Mouse (Mus musculus): ENCODE data around the gene Dnajb4. TPM values are rescaled to one million over a fixed set of nuclear protein-coding genes. Genes with fewer than 3 reads are reported as not detected.
"Not testable (repeated sequence)": the region's sequence is repeated elsewhere in the genome, so short reads cannot be mapped to it uniquely, and the experiment has no call there.

The Dnajb4 gene
- total RNA-seq, 2 experiments from 2014 or later, result 71.5 to 72.5 TPM

GRCm38 (mm10) chr3:152153152-152153551 lies 57.0 kb downstream of the Dnajb4 start:
- intact Hi-C loops (cut with DNase I), result no loop called here

GRCm38 (mm10) chr3:152152483-152152804 lies 57.7 kb downstream of the Dnajb4 start:
- DNase-seq (ENCODE audit: low spot score in 2 of 2), result no peak
- intact Hi-C loops (cut with DNase I), result no loop called here

More at GRCm38 (mm10) chr3:152153152-152153551, 57.0 kb downstream of the Dnajb4 start:
- no peak for DNase-seq (ENCODE audit: low spot score in 2 of 2)

- intact Hi-C loops (cut with DNase I), result no loop called here
- DNase-seq (ENCODE audit: low spot score in 2 of 2), result no peak
Measured at GRCm38 (mm10) chr3:152151725-152152482, 58.2 kb downstream of the Dnajb4 start.

- no peak for DNase-seq (ENCODE audit: low spot score in 2 of 2)
- intact Hi-C loops (cut with DNase I), result no loop called here
Measured at GRCm38 (mm10) chr3:152149863-152150262, 60.2 kb downstream of the Dnajb4 start.

GRCm38 (mm10) chr3:152149449-152149848 lies 60.7 kb downstream of the Dnajb4 start:
- peak in 1 of 2 experiments; percentile 9 for DNase-seq (ENCODE audit: low spot score in 2 of 2)
- intact Hi-C loops (cut with DNase I), result no loop called here

GRCm38 (mm10) chr3:152147085-152147831 lies 62.8 kb downstream of the Dnajb4 start:
- peak in 1 of 2 experiments; percentile 51 for DNase-seq (ENCODE audit: low spot score in 2 of 2)
- intact Hi-C loops (cut with DNase I), result no loop called here

GRCm38 (mm10) chr3:152145186-152145585 lies 64.9 kb downstream of the Dnajb4 start:
- peak; percentile 39 to 70 for DNase-seq (ENCODE audit: low spot score in 2 of 2)
- intact Hi-C loops (cut with DNase I), result no loop called here

GRCm38 (mm10) chr3:152142989-152143695 lies 67.0 kb downstream of the Dnajb4 start:
- intact Hi-C loops (cut with DNase I), result no loop called here
- DNase-seq (ENCODE audit: low spot score in 2 of 2), result no peak

GRCm38 (mm10) chr3:152142146-152142545 lies 68.0 kb downstream of the Dnajb4 start:
- no peak for DNase-seq (ENCODE audit: low spot score in 2 of 2)
- intact Hi-C loops (cut with DNase I), result no loop called here

- intact Hi-C loops (cut with DNase I); DNase-seq (ENCODE audit: low spot score in 2 of 2): not testable (repeated sequence)
Measured at GRCm38 (mm10) chr3:152139308-152139707, 70.8 kb downstream of the Dnajb4 start.

- DNase-seq (ENCODE audit: low spot score in 2 of 2); intact Hi-C loops (cut with DNase I): not testable (repeated sequence)
Measured at GRCm38 (mm10) chr3:152136106-152136505, 74.0 kb downstream of the Dnajb4 start.

GRCm38 (mm10) chr3:152133621-152134020 lies 76.5 kb downstream of the Dnajb4 start:
- intact Hi-C loops (cut with DNase I), result no loop called here

GRCm38 (mm10) chr3:152130963-152131362 lies 79.1 kb downstream of the Dnajb4 start:
- intact Hi-C loops (cut with DNase I), result no loop called here
- DNase-seq (ENCODE audit: low spot score in 2 of 2), result no peak

More at GRCm38 (mm10) chr3:152133621-152134020, 76.5 kb downstream of the Dnajb4 start:
- DNase-seq (ENCODE audit: low spot score in 2 of 2), result peak in 1 of 2 experiments; percentile 52

GRCm38 (mm10) chr3:152129426-152129825 lies 80.7 kb downstream of the Dnajb4 start:
- DNase-seq (ENCODE audit: low spot score in 2 of 2); intact Hi-C loops (cut with DNase I): not testable (repeated sequence)

- no peak for DNase-seq (ENCODE audit: low spot score in 2 of 2)
- intact Hi-C loops (cut with DNase I), result no loop called here
Measured at GRCm38 (mm10) chr3:152128631-152129030, 81.5 kb downstream of the Dnajb4 start.

Other genes starting within 250 kb of the Dnajb4 start
- 1 to 10 TPM; 1.8 to 5.8 TPM for gene Gipc2, start 44.1 kb downstream of the Dnajb4 start, total RNA-seq (2021)
- gene Fubp1, start 120 bp upstream of the Dnajb4 start, total RNA-seq (2021), result 100 to 1,000 TPM; 115 to 128 TPM
- 1 to 10 TPM; 1.4 to 7.5 TPM for gene Nexn, start 56.0 kb upstream of the Dnajb4 start, total RNA-seq (2021)
- 10 to 100 TPM; 71.7 to 84.0 TPM for gene Miga1, start 130.1 kb upstream of the Dnajb4 start, total RNA-seq (2021)
- gene Usp33, start 136.2 kb upstream of the Dnajb4 start, total RNA-seq (2021), result 100 to 1,000 TPM; 129 to 138 TPM
- 10 to 100 TPM; 41.2 to 43.7 TPM for gene Zzz3, start 185.2 kb upstream of the Dnajb4 start, total RNA-seq (2021)